Mouse (Mus musculus) kidney, embryonic 15.5 days (tissue): Measurements from ENCODE around the gene Col25a1. TPM values are rescaled to one million over a fixed set of nuclear protein-coding genes. Genes with fewer than 3 reads are reported as not detected.

ENCODE experiments used
- ATAC-seq: fragments of 200-750 bp; cut with Nextera tagmentation; replicated peaks from 2 replicates; pipeline ENCODE4 v1.8.0; 2017; ENCODE audit warnings: moderate TSS enrichment; ENCODE audit not compliant: low FRiP score
- H3K27ac ChIP-seq: fragments of 300-500 bp; sonication (generic); 2 replicates; pipeline ENCODE4 v1.5.1; 2015; ENCODE audit warnings: mild to moderate bottlenecking, inconsistent platforms
- H3K27me3 ChIP-seq: fragments of 300-500 bp; sonication (generic); 2 replicates; pipeline ENCODE4 v1.6.1; 2015; ENCODE audit warnings: inconsistent platforms
- H3K36me3 ChIP-seq: fragments of 300-500 bp; sonication (generic); 2 replicates; pipeline ENCODE4 v1.6.1; 2015; ENCODE audit warnings: inconsistent platforms
- H3K4me1 ChIP-seq: fragments of 300-500 bp; sonication (generic); 2 replicates; pipeline ENCODE4 v1.6.1; 2015; ENCODE audit warnings: inconsistent platforms
- H3K4me2 ChIP-seq: fragments of 300-500 bp; sonication (generic); 2 replicates; pipeline ENCODE4 v1.6.1; 2015; ENCODE audit warnings: moderate library complexity, mild to moderate bottlenecking, inconsistent platforms
- H3K4me3 ChIP-seq: fragments of 300-500 bp; sonication (generic); replicated peaks from 2 replicates; pipeline ENCODE4 v1.5.1; 2015; ENCODE audit warnings: mild to moderate bottlenecking, inconsistent platforms
- H3K9ac ChIP-seq: fragments of 300-500 bp; sonication (generic); 2 replicates; pipeline ENCODE4 v1.6.1; 2015; ENCODE audit warnings: mild to moderate bottlenecking, inconsistent platforms
- H3K9me3 ChIP-seq: fragments of 300-500 bp; sonication (generic); replicated peaks from 2 replicates; pipeline ENCODE4 v1.6.1; 2016; ENCODE audit warnings: inconsistent platforms
- WGBS: fragments of 180-500 bp; shearing (Covaris S2); methylation state at CpG from one replicate; pipeline ENCODE4 v1.1.7; 2015; ENCODE audit warnings: mixed read lengths; 5-methylcytosine and 5-hydroxymethylcytosine counted together
- polyA plus RNA-seq: library from polyadenylated mRNA; unstranded; fragments of >200 nt; fragmentation: Nextera tagmentation; extraction: Ambion mirVana; gene quantifications from 2 replicates; pipeline ENCODE4 v1.2.1, GENCODE M21; 2015

Col25a1 gene
- polyA plus RNA-seq, 1 experiment from 2014 or later = 5.4 TPM

- Histone ChIP-seq H3K27ac (peak overlapping the region; percentile 64), H3K4me2 (peak overlapping the region; percentile 32), H3K36me3 (no peaks in the 10 kb centered on the region), H3K9ac (no peak overlapping the region), H3K4me1 (peaks cover 20% of the 10 kb centered on the region), H3K27me3 (peaks cover 2% of the 10 kb centered on the region; the same call in 1 of the 2 replicates), H3K4me3 (no peak overlapping the region), H3K9me3 (no peaks in the 10 kb centered on the region)
- ATAC-seq = 0 out of 2 replicates have a peak, but pooled peaks have one; percentile 12
- WGBS = 55% methylated on average over 13 of the region's 13 CpGs
Measured at GRCm38 (mm10) chr3:130400716-130401559, 269.6 kb downstream of the Col25a1 start.

- ATAC-seq = 0 out of 2 replicates have a peak, but pooled peaks have one; percentile 33
- Histone ChIP-seq H3K27me3 (peaks cover 5% of the 10 kb centered on the region; the same call in 1 of the 2 replicates), H3K4me1 (peaks cover 20% of the 10 kb centered on the region), H3K36me3 (no peaks in the 10 kb centered on the region), H3K4me3 (no peak overlapping the region), H3K9ac (no peak overlapping the region), H3K9me3 (no peaks in the 10 kb centered on the region), H3K27ac (peak overlapping the region; percentile 64), H3K4me2 (peak overlapping the region; percentile 32; the same call in 1 of the 2 replicates)
- 45% methylated on average over 1 of the region's 1 CpGs for WGBS
Measured at GRCm38 (mm10) chr3:130401560-130401852, 270.2 kb downstream of the Col25a1 start.

GRCm38 (mm10) chr3:130404525-130405409, 273.5 kb downstream of the Col25a1 start:
- H3K4me2 ChIP-seq = no peak overlapping the region
- H3K9me3 ChIP-seq = no peaks in the 10 kb centered on the region
- WGBS = 44% methylated on average over 8 of the region's 8 CpGs
- H3K9ac ChIP-seq = no peak overlapping the region
- H3K27ac ChIP-seq = no peak overlapping the region
- peaks cover 31% of the 10 kb centered on the region for H3K4me1 ChIP-seq
- ATAC-seq = 0 out of 2 replicates have a peak, but pooled peaks have one; percentile 61
- no peak overlapping the region for H3K4me3 ChIP-seq
- peaks cover 9% of the 10 kb centered on the region; the same call in 1 of the 2 replicates for H3K27me3 ChIP-seq
- H3K36me3 ChIP-seq = no peaks in the 10 kb centered on the region

- Histone ChIP-seq H3K4me2 (no peak overlapping the region), H3K9ac (no peak overlapping the region), H3K27me3 (peaks cover 9% of the 10 kb centered on the region; the same call in 1 of the 2 replicates), H3K27ac (no peak overlapping the region), H3K4me1 (peaks cover 19% of the 10 kb centered on the region), H3K4me3 (no peak overlapping the region), H3K36me3 (no peaks in the 10 kb centered on the region), H3K9me3 (no peaks in the 10 kb centered on the region)
- 36% methylated on average over 6 of the region's 6 CpGs for WGBS
- no peak for ATAC-seq
Measured at GRCm38 (mm10) chr3:130407201-130407600, 275.9 kb downstream of the Col25a1 start.

- Histone ChIP-seq H3K27me3 (0 out of 2 replicates have a peak, but pooled peaks cover under 1% of the 10 kb centered on the region), H3K4me2 (no peak overlapping the region), H3K9ac (no peak overlapping the region), H3K36me3 (no peaks in the 10 kb centered on the region), H3K27ac (no peak overlapping the region), H3K4me3 (no peak overlapping the region), H3K4me1 (peaks cover 6% of the 10 kb centered on the region), H3K9me3 (no peaks in the 10 kb centered on the region)
- 11% methylated on average over 4 of the region's 4 CpGs for WGBS
- peak; percentile 70; the same call in 1 of the 2 replicates for ATAC-seq
Measured at GRCm38 (mm10) chr3:130413239-130413638, 281.9 kb downstream of the Col25a1 start.

- no peaks in the 10 kb centered on the region for H3K4me1 ChIP-seq
- 57% methylated on average over 9 of the region's 9 CpGs for WGBS
- no peak overlapping the region for H3K4me2 ChIP-seq
- H3K27ac ChIP-seq = no peak overlapping the region
- H3K4me3 ChIP-seq = no peak overlapping the region
- no peaks in the 10 kb centered on the region for H3K9me3 ChIP-seq
- no peaks in the 10 kb centered on the region for H3K36me3 ChIP-seq
- 0 out of 2 replicates have a peak, but pooled peaks cover 5% of the 10 kb centered on the region for H3K27me3 ChIP-seq
- ATAC-seq = no peak
- no peak overlapping the region for H3K9ac ChIP-seq
Measured at GRCm38 (mm10) chr3:130418951-130419350, 287.6 kb downstream of the Col25a1 start.

- no peak overlapping the region for H3K9ac ChIP-seq
- WGBS = 86% methylated on average over 4 of the region's 4 CpGs
- no peaks in the 10 kb centered on the region for H3K9me3 ChIP-seq
Measured at GRCm38 (mm10) chr3:130428796-130429195, 297.5 kb downstream of the Col25a1 start.

GRCm38 (mm10) chr3:130430052-130430451, 298.8 kb downstream of the Col25a1 start:
- Histone ChIP-seq H3K36me3 (no peaks in the 10 kb centered on the region), H3K9ac (no peak overlapping the region), H3K27ac (no peak overlapping the region), H3K9me3 (no peaks in the 10 kb centered on the region), H3K4me1 (no peaks in the 10 kb centered on the region), H3K4me2 (no peak overlapping the region), H3K27me3 (no peaks in the 10 kb centered on the region), H3K4me3 (no peak overlapping the region)
- WGBS = 44% methylated on average over 5 of the region's 5 CpGs
- ATAC-seq = no peak

More at GRCm38 (mm10) chr3:130428796-130429195, 297.5 kb downstream of the Col25a1 start:
- Histone ChIP-seq H3K27me3 (no peaks in the 10 kb centered on the region), H3K4me2 (no peak overlapping the region), H3K4me3 (no peak overlapping the region), H3K27ac (no peak overlapping the region), H3K36me3 (no peaks in the 10 kb centered on the region), H3K4me1 (no peaks in the 10 kb centered on the region)
- ATAC-seq = no peak

- 84% methylated on average over 5 of the region's 5 CpGs for WGBS
- Histone ChIP-seq H3K9me3 (no peaks in the 10 kb centered on the region), H3K4me3 (no peak overlapping the region), H3K27me3 (no peaks in the 10 kb centered on the region), H3K27ac (no peak overlapping the region), H3K9ac (no peak overlapping the region), H3K36me3 (no peaks in the 10 kb centered on the region), H3K4me2 (no peak overlapping the region), H3K4me1 (no peaks in the 10 kb centered on the region)
- no peak for ATAC-seq
Measured at GRCm38 (mm10) chr3:130432818-130433217, 301.5 kb downstream of the Col25a1 start.

GRCm38 (mm10) chr3:130436956-130437355, 305.7 kb downstream of the Col25a1 start:
- Histone ChIP-seq H3K9ac (no peak overlapping the region), H3K36me3 (no peaks in the 10 kb centered on the region), H3K4me1 (no peaks in the 10 kb centered on the region), H3K9me3 (no peaks in the 10 kb centered on the region), H3K4me3 (no peak overlapping the region), H3K27me3 (no peaks in the 10 kb centered on the region), H3K27ac (no peak overlapping the region), H3K4me2 (no peak overlapping the region)
- no peak for ATAC-seq

GRCm38 (mm10) chr3:130439767-130440166, 308.5 kb downstream of the Col25a1 start:
- Histone ChIP-seq H3K4me3 (no peak overlapping the region), H3K36me3 (no peaks in the 10 kb centered on the region), H3K9me3 (no peaks in the 10 kb centered on the region), H3K27me3 (no peaks in the 10 kb centered on the region), H3K4me2 (no peak overlapping the region), H3K9ac (no peak overlapping the region), H3K4me1 (no peaks in the 10 kb centered on the region), H3K27ac (no peak overlapping the region)
- no peak for ATAC-seq
- WGBS = 93% methylated on average over 6 of the region's 6 CpGs

GRCm38 (mm10) chr3:130440689-130441088, 309.4 kb downstream of the Col25a1 start:
- Histone ChIP-seq H3K9me3 (no peaks in the 10 kb centered on the region), H3K9ac (no peak overlapping the region), H3K27me3 (no peaks in the 10 kb centered on the region), H3K27ac (no peak overlapping the region), H3K4me3 (no peak overlapping the region), H3K36me3 (no peaks in the 10 kb centered on the region), H3K4me2 (no peak overlapping the region), H3K4me1 (no peaks in the 10 kb centered on the region)
- ATAC-seq = no peak
- WGBS = 41% methylated on average over 12 of the region's 12 CpGs
